Mouse (Mus musculus) embryonic facial prominence, embryonic 12.5 days (tissue): ENCODE data around the gene Ccdc180. TPM values are rescaled to one million over a fixed set of nuclear protein-coding genes. Genes with fewer than 3 reads are reported as not detected.

ENCODE experiments used
- ATAC-seq: fragments of 200-750 bp; cut with Nextera tagmentation; 2 replicates; pipeline ENCODE4 v1.8.0; 2017; ENCODE audit not compliant: insufficient number of reproducible peaks, insufficient read depth, low FRiP score, low TSS enrichment
- H3K27ac ChIP-seq: fragments of 300-500 bp; sonication (generic); 2 replicates; pipeline ENCODE4 v1.5.1; 2016; ENCODE audit warnings: mild to moderate bottlenecking
- H3K27me3 ChIP-seq: fragments of 300-500 bp; sonication (generic); 2 replicates; pipeline ENCODE4 v1.6.1; 2016; ENCODE audit warnings: mild to moderate bottlenecking, moderate library complexity
- H3K36me3 ChIP-seq: fragments of 300-500 bp; sonication (generic); 2 replicates; pipeline ENCODE4 v1.6.1; 2016; ENCODE audit warnings: mild to moderate bottlenecking
- H3K4me1 ChIP-seq: fragments of 300-500 bp; sonication (generic); 2 replicates; pipeline ENCODE4 v1.6.1; 2016
- H3K4me2 ChIP-seq: fragments of 300-500 bp; sonication (generic); replicated peaks from 2 replicates; pipeline ENCODE4 v1.6.1; 2016; ENCODE audit warnings: mild to moderate bottlenecking, moderate library complexity
- H3K4me3 ChIP-seq: fragments of 300-500 bp; sonication (generic); 2 replicates; pipeline ENCODE4 v1.5.1; 2016; ENCODE audit warnings: mild to moderate bottlenecking
- H3K9ac ChIP-seq: fragments of 300-500 bp; sonication (generic); 2 replicates; pipeline ENCODE4 v1.6.1; 2016; ENCODE audit warnings: mild to moderate bottlenecking, moderate library complexity
- H3K9me3 ChIP-seq: fragments of 300-500 bp; sonication (generic); 2 replicates; pipeline ENCODE4 v1.6.1; 2016; ENCODE audit warnings: mild to moderate bottlenecking, moderate library complexity
- WGBS: fragments of 180-500 bp; shearing (Covaris S2); methylation state at CpG from one replicate; pipeline ENCODE4 v1.1.7; 2016; 5-methylcytosine and 5-hydroxymethylcytosine counted together
- polyA plus RNA-seq: library from polyadenylated mRNA; unstranded; fragments of >200 nt; fragmentation: Nextera tagmentation; extraction: Ambion mirVana; gene quantifications from 2 replicates; pipeline ENCODE4 v1.2.1, GENCODE M21; 2016

Gene Ccdc180
- polyA plus RNA-seq, 1 experiment from 2014 or later = not detected

DNA sequence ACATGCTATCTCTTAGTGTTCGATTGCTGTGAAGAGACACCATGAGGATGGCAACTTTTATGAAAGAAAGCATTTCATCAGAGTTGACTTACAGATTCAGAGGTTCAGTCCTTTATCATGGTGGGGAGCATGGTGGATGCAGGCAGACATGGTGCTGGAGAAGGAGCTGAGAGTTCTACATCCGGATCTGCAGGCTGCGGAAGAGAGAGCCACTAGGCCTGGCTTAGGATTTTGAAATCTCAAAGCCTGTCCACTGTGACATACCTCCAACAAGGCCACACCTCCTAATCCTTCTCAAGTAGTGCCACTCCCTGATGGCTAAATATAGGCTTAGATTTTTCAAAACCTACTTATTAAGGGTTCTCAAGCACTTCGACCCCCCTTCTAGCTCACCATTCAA, 66.6 kb downstream of the Ccdc180 start:
- H3K9ac ChIP-seq = no peak overlapping the region
- no peak overlapping the region for H3K4me2 ChIP-seq
- H3K9me3 ChIP-seq = no peaks in the 10 kb centered on the region
- H3K4me3 ChIP-seq = no peak overlapping the region
- ATAC-seq = no peak
- H3K27ac ChIP-seq = no peak overlapping the region
- H3K4me1 ChIP-seq = no peaks in the 10 kb centered on the region
- H3K27me3 ChIP-seq = no peaks in the 10 kb centered on the region
- no peaks in the 10 kb centered on the region for H3K36me3 ChIP-seq
- WGBS = 86% methylated on average over 4 of the region's 4 CpGs

- 0 out of 2 replicates have a peak within 1 kb of the TSS, but pooled peaks have one; percentile 13 for H3K4me2 ChIP-seq
- no peaks in the 10 kb centered on the region for H3K9me3 ChIP-seq
- 0 out of 2 replicates have a peak, but pooled peaks cover 3% of the 10 kb centered on the region for H3K27me3 ChIP-seq
- no peak within 1 kb of the TSS for H3K9ac ChIP-seq
- no peaks in the 10 kb centered on the region for H3K36me3 ChIP-seq
- no peak for ATAC-seq
- H3K4me3 ChIP-seq = no peak within 1 kb of the TSS
- 72% methylated on average over 10 of the region's 10 CpGs for WGBS
- H3K4me1 ChIP-seq = peaks cover 3% of the 10 kb centered on the region; the same call in 1 of the 2 replicates
- H3K27ac ChIP-seq = no peak within 1 kb of the TSS
These were observed 74.8 kb downstream of the Ccdc180 start, which contains the start of gene Tdrd7 for GRCm38 (mm10) chr4:45964771-45965439. Tdrd7 (plus strand) TSS chr4:45965334.

DNA sequence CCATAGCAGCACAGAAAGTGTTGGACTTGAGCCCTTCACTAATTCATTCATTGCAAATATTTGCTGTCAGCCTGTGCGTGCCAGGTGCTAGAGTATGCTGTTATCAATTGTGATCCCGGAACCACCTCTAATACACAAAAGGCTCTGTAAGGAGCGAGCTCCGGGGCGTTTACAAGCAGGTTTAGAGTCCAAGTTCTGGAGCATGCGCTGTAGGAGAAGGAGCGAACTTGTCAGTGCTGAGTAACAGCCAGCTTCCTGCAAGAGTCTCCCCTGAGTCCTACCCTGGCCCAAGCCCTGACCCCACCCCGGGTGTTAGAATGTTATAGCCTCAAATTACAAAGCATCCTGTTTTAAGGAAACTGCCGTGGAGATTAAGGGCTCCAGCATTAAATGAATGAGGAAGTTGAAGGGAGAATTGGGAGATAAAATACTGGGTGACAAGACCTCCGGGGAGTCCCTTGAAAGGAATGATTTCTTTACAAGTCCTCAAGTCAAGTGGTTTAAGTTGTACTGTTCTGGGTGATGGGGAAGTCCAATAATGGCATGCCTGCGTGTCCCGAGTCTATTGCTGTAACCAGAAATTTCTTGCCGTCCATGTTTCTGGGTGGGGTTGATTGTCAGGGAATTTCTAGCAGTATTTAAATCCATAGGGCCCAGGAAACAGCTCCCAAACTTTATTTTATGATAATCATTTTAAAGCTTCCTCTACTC, 75.8 kb downstream of the Ccdc180 start:
- Histone ChIP-seq H3K36me3 (no peaks in the 10 kb centered on the region), H3K27me3 (0 out of 2 replicates have a peak, but pooled peaks cover 4% of the 10 kb centered on the region), H3K9me3 (no peaks in the 10 kb centered on the region), H3K9ac (no peak overlapping the region), H3K4me2 (0 out of 2 replicates have a peak overlapping the region, but pooled peaks have one; percentile 13), H3K27ac (no peak overlapping the region), H3K4me3 (no peak overlapping the region), H3K4me1 (peaks cover 3% of the 10 kb centered on the region; the same call in 1 of the 2 replicates)
- 32% methylated on average over 13 of the region's 13 CpGs for WGBS
- ATAC-seq = no peak

DNA sequence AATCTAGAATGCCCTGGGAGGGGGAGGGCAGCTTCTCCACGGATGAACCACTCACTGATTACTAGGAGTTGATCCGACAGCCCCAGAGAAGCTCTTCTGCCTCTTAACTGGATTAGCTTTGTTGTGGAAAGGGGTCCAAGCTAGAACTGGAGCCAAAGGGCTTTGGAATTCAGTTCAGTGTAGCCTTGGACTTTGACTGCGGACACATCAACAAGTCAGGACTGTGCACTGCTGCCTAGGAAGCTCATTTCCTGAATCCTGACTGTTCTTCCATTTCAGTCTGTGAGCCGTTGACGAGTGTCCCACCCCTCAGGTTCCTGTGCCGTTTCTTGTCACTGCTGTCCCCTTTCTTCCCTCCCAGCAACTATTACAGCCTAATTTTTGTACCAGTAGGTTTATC, 76.6 kb downstream of the Ccdc180 start:
- H3K9me3 ChIP-seq = no peaks in the 10 kb centered on the region
- no peak overlapping the region for H3K4me3 ChIP-seq
- H3K27ac ChIP-seq = no peak overlapping the region
- no peak for ATAC-seq
- H3K36me3 ChIP-seq = no peaks in the 10 kb centered on the region
- 0 out of 2 replicates have a peak, but pooled peaks cover 7% of the 10 kb centered on the region for H3K27me3 ChIP-seq
- no peak overlapping the region for H3K4me2 ChIP-seq
- peaks cover 3% of the 10 kb centered on the region; the same call in 1 of the 2 replicates for H3K4me1 ChIP-seq
- WGBS = 19% methylated on average over 6 of the region's 6 CpGs
- H3K9ac ChIP-seq = no peak overlapping the region

- H3K27me3 ChIP-seq = peaks cover 12% of the 10 kb centered on the region; the same call in 1 of the 2 replicates
- WGBS = 36% methylated on average over 9 of the region's 9 CpGs
- ATAC-seq = no peak
- no peaks in the 10 kb centered on the region for H3K36me3 ChIP-seq
- H3K9me3 ChIP-seq = no peaks in the 10 kb centered on the region
- H3K9ac ChIP-seq = no peak overlapping the region
- peaks cover 3% of the 10 kb centered on the region; the same call in 1 of the 2 replicates for H3K4me1 ChIP-seq
- H3K27ac ChIP-seq = no peak overlapping the region
- H3K4me2 ChIP-seq = no peak overlapping the region
- no peak overlapping the region for H3K4me3 ChIP-seq
These were observed 77.6 kb downstream of the Ccdc180 start for GRCm38 (mm10) chr4:45967479-45968341.

- H3K9ac ChIP-seq = no peak overlapping the region
- H3K27me3 ChIP-seq = peaks cover 15% of the 10 kb centered on the region
- WGBS = 51% methylated on average over 2 of the region's 2 CpGs
- no peaks in the 10 kb centered on the region for H3K36me3 ChIP-seq
- ATAC-seq = no peak
- H3K4me3 ChIP-seq = no peak overlapping the region
- peaks cover 3% of the 10 kb centered on the region; the same call in 1 of the 2 replicates for H3K4me1 ChIP-seq
- no peak overlapping the region for H3K4me2 ChIP-seq
- no peaks in the 10 kb centered on the region for H3K9me3 ChIP-seq
- H3K27ac ChIP-seq = no peak overlapping the region
These were observed 78.9 kb downstream of the Ccdc180 start for GRCm38 (mm10) chr4:45969051-45969450.

DNA sequence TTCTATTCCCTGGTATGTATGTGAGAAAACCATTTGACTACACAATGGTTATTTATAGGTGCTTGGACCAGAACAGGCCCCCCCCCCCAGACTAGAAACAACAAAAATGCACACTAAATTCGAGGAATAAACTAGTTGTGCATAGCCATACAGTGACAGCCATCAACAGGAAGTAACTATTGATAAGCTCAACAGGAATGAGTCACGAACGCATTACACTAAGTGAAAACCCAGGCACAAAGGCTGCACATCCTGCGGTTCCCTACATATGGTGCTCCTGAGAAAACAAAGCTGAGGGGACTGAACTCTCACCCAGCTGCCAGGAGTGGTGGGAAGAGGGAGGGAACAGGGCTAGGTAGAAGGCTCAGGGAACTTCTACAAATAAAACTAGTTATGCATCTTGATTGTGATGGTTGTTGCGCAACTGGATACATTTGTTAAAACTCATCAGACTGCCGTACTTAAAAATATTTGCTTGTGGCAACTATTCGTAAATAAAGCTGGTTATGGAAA, 80.0 kb downstream of the Ccdc180 start:
- Histone ChIP-seq H3K36me3 (no peaks in the 10 kb centered on the region), H3K9me3 (no peaks in the 10 kb centered on the region), H3K27me3 (peaks cover 20% of the 10 kb centered on the region), H3K4me3 (no peak overlapping the region), H3K4me2 (no peak overlapping the region), H3K27ac (no peak overlapping the region), H3K4me1 (peaks cover 3% of the 10 kb centered on the region; the same call in 1 of the 2 replicates), H3K9ac (no peak overlapping the region)
- ATAC-seq = no peak
- WGBS = 64% methylated on average over 7 of the region's 7 CpGs

- H3K27me3 ChIP-seq = peaks cover 20% of the 10 kb centered on the region
- peak; percentile 97 for ATAC-seq
- WGBS = 4% methylated on average over 51 of the region's 51 CpGs
These were observed 81.8 kb downstream of the Ccdc180 start for GRCm38 (mm10) chr4:45971806-45972447.

DNA sequence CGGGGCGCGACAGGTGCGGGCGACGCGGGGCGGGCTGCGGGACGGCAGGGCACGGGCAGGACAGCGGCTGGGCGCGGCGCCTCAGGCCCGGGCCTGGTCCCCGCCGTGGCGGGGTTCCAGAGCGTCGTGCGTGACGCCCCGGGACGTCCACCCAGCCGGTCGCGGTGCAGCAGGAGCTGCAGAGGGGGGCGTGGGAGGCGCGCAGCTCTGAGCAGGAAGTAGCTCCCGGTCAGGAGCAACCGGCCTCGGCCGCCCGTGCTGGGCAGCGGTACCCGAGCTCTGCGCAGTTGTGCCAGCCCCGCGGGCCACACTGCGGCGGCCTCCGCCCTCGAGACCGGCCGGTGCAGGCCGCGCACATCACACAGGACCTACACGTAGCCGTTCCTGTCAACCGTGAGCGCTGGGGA, 82.3 kb downstream of the Ccdc180 start:
- Histone ChIP-seq H3K4me2 (peak overlapping the region; percentile 97), H3K27ac (no peak overlapping the region), H3K9me3 (no peaks in the 10 kb centered on the region), H3K4me3 (peak overlapping the region; percentile 84), H3K4me1 (no peaks in the 10 kb centered on the region), H3K9ac (peak overlapping the region; percentile 70), H3K27me3 (peaks cover 20% of the 10 kb centered on the region), H3K36me3 (no peaks in the 10 kb centered on the region)
- WGBS = under 1% methylated on average over 50 of the region's 53 CpGs
- peak; percentile 75 for ATAC-seq

More at GRCm38 (mm10) chr4:45971806-45972447, 81.8 kb downstream of the Ccdc180 start:
- Histone ChIP-seq H3K9ac (peak overlapping the region; percentile 70), H3K36me3 (no peaks in the 10 kb centered on the region), H3K4me3 (peak overlapping the region; percentile 84), H3K4me2 (peak overlapping the region; percentile 97), H3K4me1 (no peaks in the 10 kb centered on the region), H3K9me3 (no peaks in the 10 kb centered on the region), H3K27ac (no peak overlapping the region)

DNA sequence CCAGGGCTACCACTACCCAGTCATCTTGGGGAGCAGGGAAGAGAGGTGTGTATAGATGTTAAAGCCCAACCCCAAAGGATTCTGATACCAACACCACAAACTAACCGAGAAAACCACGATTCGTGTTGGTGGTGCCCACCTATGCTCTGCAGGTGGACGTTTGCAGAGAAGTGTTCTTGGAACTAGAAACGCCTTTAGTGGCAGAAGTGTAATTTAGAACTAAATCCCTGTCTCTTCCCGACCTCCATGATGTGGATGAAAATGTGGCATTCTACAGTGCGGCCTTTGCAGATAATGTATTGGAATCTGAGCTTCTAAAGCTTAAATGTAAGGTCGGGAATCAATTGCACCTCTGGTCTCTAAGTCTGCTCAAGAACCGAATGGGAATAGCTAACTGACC, 82.8 kb downstream of the Ccdc180 start:
- H3K36me3 ChIP-seq = no peaks in the 10 kb centered on the region
- ATAC-seq = no peak
- 25% methylated on average over 9 of the region's 9 CpGs for WGBS
- H3K9ac ChIP-seq = no peak overlapping the region; the same call in 1 of the 2 replicates
- H3K4me1 ChIP-seq = no peaks in the 10 kb centered on the region
- peak overlapping the region; percentile 84 for H3K4me3 ChIP-seq
- H3K27me3 ChIP-seq = peaks cover 18% of the 10 kb centered on the region
- H3K4me2 ChIP-seq = peak overlapping the region; percentile 97
- H3K9me3 ChIP-seq = no peaks in the 10 kb centered on the region
- no peak overlapping the region for H3K27ac ChIP-seq
